Mouse (Mus musculus): ENCODE results near the gene Hmg20a. TPM values are rescaled to one million over a fixed set of nuclear protein-coding genes. Genes with fewer than 3 reads are reported as not detected.

The Hmg20a gene
- total and polyA plus RNA-seq, 2 experiments: 6.6 to 6.8 TPM

- Histone ChIP-seq H3K36me3 (ENCODE audit: control insufficient read depth, insufficient read depth, low read length) (peaks cover 6% of the 10 kb centered on the region; the same call in 1 of the 2 replicates), H3K4me1 (ENCODE audit: control insufficient read depth, insufficient read depth, low read length) (peaks cover 9% of the 10 kb centered on the region), H3K4me3 (ENCODE audit: insufficient read depth, low read depth, low read length) (no peak overlapping the region), H3K27me3 (ENCODE audit: control insufficient read depth, insufficient read depth, low read length) (no peaks in the 10 kb centered on the region), H3K27ac (replicated peaks; ENCODE audit: insufficient read depth, low read depth, low read length) (no peak overlapping the region), H3K9ac (ENCODE audit: low read depth, low read length) (no peak overlapping the region), H3K79me2 (ENCODE audit: control insufficient read depth, insufficient read depth, low read length) (no peaks in the 10 kb centered on the region)
- no peak for TF ChIP-seq POLR2A (IDR thresholded peaks at IDR 0.05; ENCODE audit: extremely low read depth, insufficient read depth, low read length)
- no peak for TF ChIP-seq CTCF (IDR thresholded peaks at IDR 0.05; ENCODE audit: low read depth, low read length)
- no peak for DNase-seq (ENCODE audit: extremely low read depth, low read depth, low spot score)
- 96% methylated on average over 8 of the region's 8 CpGs for WGBS
These were observed 81.1 kb downstream of the Hmg20a start for GRCm38 (mm10) chr9:56499324-56500067.

- H3K27me3 ChIP-seq (ENCODE audit: control insufficient read depth, insufficient read depth, low read length): no peaks in the 10 kb centered on the region
- DNase-seq (ENCODE audit: extremely low read depth, low read depth, low spot score): no peak
- no peak overlapping the region for H3K9ac ChIP-seq (ENCODE audit: low read depth, low read length)
- whole genome bisulfite sequencing: 76% methylated on average over 8 of the region's 8 CpGs
- no peak overlapping the region for H3K4me3 ChIP-seq (ENCODE audit: insufficient read depth, low read depth, low read length)
- peaks cover 2% of the 10 kb centered on the region; the same call in 1 of the 2 replicates for H3K36me3 ChIP-seq (ENCODE audit: control insufficient read depth, insufficient read depth, low read length)
- peaks cover 12% of the 10 kb centered on the region for H3K4me1 ChIP-seq (ENCODE audit: control insufficient read depth, insufficient read depth, low read length)
- H3K27ac ChIP-seq (replicated peaks; ENCODE audit: insufficient read depth, low read depth, low read length): no peak overlapping the region
- no peaks in the 10 kb centered on the region for H3K79me2 ChIP-seq (ENCODE audit: control insufficient read depth, insufficient read depth, low read length)
- TF ChIP-seq POLR2A (IDR thresholded peaks at IDR 0.05; ENCODE audit: extremely low read depth, insufficient read depth, low read length): no peak
- no peak for TF ChIP-seq CTCF (IDR thresholded peaks at IDR 0.05; ENCODE audit: low read depth, low read length)
These were observed 82.6 kb downstream of the Hmg20a start for GRCm38 (mm10) chr9:56500893-56501590.

GRCm38 (mm10) chr9:56501721-56502542 lies 83.5 kb downstream of the Hmg20a start:
- H3K4me1 ChIP-seq (ENCODE audit: control insufficient read depth, insufficient read depth, low read length): peaks cover 11% of the 10 kb centered on the region
- TF ChIP-seq CTCF (IDR thresholded peaks at IDR 0.05; ENCODE audit: low read depth, low read length) (no peak), POLR2A (IDR thresholded peaks at IDR 0.05; ENCODE audit: extremely low read depth, insufficient read depth, low read length) (no peak)
- H3K27me3 ChIP-seq (ENCODE audit: control insufficient read depth, insufficient read depth, low read length): no peaks in the 10 kb centered on the region
- peak; percentile 51 for DNase-seq (ENCODE audit: extremely low read depth, low read depth, low spot score)
- no peak overlapping the region for H3K4me3 ChIP-seq (ENCODE audit: insufficient read depth, low read depth, low read length)
- WGBS: 55% methylated on average over 10 of the region's 10 CpGs
- H3K79me2 ChIP-seq (ENCODE audit: control insufficient read depth, insufficient read depth, low read length): no peaks in the 10 kb centered on the region
- H3K36me3 ChIP-seq (ENCODE audit: control insufficient read depth, insufficient read depth, low read length): peaks cover under 1% of the 10 kb centered on the region; the same call in 1 of the 2 replicates
- no peak overlapping the region for H3K9ac ChIP-seq (ENCODE audit: low read depth, low read length)
- peak overlapping the region; percentile 62 for H3K27ac ChIP-seq (replicated peaks; ENCODE audit: insufficient read depth, low read depth, low read length)

- Histone ChIP-seq H3K27me3 (ENCODE audit: control insufficient read depth, insufficient read depth, low read length) (no peaks in the 10 kb centered on the region), H3K4me3 (ENCODE audit: insufficient read depth, low read depth, low read length) (no peak overlapping the region), H3K4me1 (ENCODE audit: control insufficient read depth, insufficient read depth, low read length) (peaks cover 11% of the 10 kb centered on the region), H3K9ac (ENCODE audit: low read depth, low read length) (no peak overlapping the region), H3K79me2 (ENCODE audit: control insufficient read depth, insufficient read depth, low read length) (no peaks in the 10 kb centered on the region), H3K36me3 (ENCODE audit: control insufficient read depth, insufficient read depth, low read length) (no peaks in the 10 kb centered on the region), H3K27ac (replicated peaks; ENCODE audit: insufficient read depth, low read depth, low read length) (peak overlapping the region; percentile 62)
- DNase-seq (ENCODE audit: extremely low read depth, low read depth, low spot score): no peak
- TF ChIP-seq POLR2A (IDR thresholded peaks at IDR 0.05; ENCODE audit: extremely low read depth, insufficient read depth, low read length) (no peak), CTCF (IDR thresholded peaks at IDR 0.05; ENCODE audit: low read depth, low read length) (no peak)
- WGBS: 69% methylated on average over 8 of the region's 8 CpGs
These were observed 84.1 kb downstream of the Hmg20a start for GRCm38 (mm10) chr9:56502543-56502971.

DNA sequence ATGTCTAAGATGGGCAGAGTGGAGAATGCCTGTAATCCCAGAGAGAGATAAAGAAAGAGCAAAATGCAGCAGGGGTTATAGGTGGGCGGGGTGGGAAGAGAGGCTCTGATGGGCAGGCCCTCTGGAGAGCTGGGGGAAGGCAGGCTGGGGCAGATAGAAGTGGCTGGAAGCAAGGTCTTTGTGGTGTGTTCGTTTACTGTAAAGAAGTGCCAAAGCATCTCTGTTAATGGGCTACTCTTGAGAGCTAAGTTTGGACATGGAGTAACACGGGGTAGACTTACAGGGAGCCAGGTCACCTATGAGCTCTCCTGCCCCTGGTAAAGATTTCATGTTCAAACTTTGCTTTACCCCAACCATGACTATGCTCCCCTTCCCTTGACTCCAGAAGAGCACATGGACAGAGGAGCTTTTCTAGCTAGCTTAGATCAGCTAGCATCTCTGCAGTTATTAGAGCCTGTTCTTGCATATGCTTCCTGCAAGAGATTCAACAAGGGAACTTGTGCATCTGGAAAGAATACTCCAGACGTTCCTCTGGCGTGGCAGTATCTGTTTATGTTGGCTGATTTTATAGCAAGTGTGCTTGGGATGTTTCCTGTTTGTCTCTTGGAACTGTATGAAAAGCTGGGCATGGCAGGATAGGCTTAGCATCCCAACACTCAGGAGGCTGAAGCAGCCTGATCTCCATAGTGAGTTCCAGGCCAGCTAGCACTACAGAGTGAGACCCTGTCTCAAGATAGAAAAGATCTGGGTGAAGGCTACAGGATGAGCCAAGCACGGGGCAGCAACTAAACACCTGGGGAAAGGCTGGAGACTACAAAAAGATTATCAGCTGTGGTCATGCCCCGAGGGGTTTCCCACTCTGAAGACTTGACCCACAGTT lies 85.5 kb downstream of the Hmg20a start:
- Histone ChIP-seq H3K9ac (ENCODE audit: low read depth, low read length) (no peak overlapping the region), H3K27me3 (ENCODE audit: control insufficient read depth, insufficient read depth, low read length) (no peaks in the 10 kb centered on the region), H3K27ac (replicated peaks; ENCODE audit: insufficient read depth, low read depth, low read length) (peak overlapping the region; percentile 62), H3K36me3 (ENCODE audit: control insufficient read depth, insufficient read depth, low read length) (no peaks in the 10 kb centered on the region), H3K79me2 (ENCODE audit: control insufficient read depth, insufficient read depth, low read length) (no peaks in the 10 kb centered on the region), H3K4me1 (ENCODE audit: control insufficient read depth, insufficient read depth, low read length) (peaks cover 13% of the 10 kb centered on the region), H3K4me3 (ENCODE audit: insufficient read depth, low read depth, low read length) (no peak overlapping the region)
- TF ChIP-seq CTCF (IDR thresholded peaks at IDR 0.05; ENCODE audit: low read depth, low read length): no peak
- DNase-seq (ENCODE audit: extremely low read depth, low read depth, low spot score): no peak
- WGBS: 76% methylated on average over 7 of the region's 7 CpGs

Measured in liver, adult 2 months (tissue).